Mouse (Mus musculus) midbrain, embryonic 11.5 days (tissue): ENCODE measurements at regions not wholly inside any gene's neighbourhood (a gene's known extent, or its start where the extent isn't known, plus 50 kb on each side); places are given as distances from the start of the nearest gene placed in this dataset.

Experiments used
- ATAC-seq: fragments of 200-750 bp; cut with Nextera tagmentation; 2 replicates; pipeline ENCODE4 v1.8.0; 2017; ENCODE audit warnings: moderate TSS enrichment, moderate library complexity; ENCODE audit not compliant: low FRiP score
- DNase-seq: peaks from one replicate; pipeline ENCODE4 v3.0.0; 2015; ENCODE audit warnings: low spot score; ENCODE audit errors: missing footprints
- H3K27ac ChIP-seq: fragments of 300-500 bp; sonication (generic); 2 replicates; pipeline ENCODE4 v1.5.1; 2014; ENCODE audit warnings: low read depth, low read length
- H3K27me3 ChIP-seq: fragments of 300-500 bp; sonication (generic); 2 replicates; pipeline ENCODE4 v1.6.1; 2014; ENCODE audit warnings: mild to moderate bottlenecking, low read length, moderate library complexity, mixed read lengths; ENCODE audit not compliant: control insufficient read depth, insufficient read depth
- H3K36me3 ChIP-seq: fragments of 300-500 bp; sonication (generic); 2 replicates; pipeline ENCODE4 v1.6.1; 2014; ENCODE audit warnings: mild to moderate bottlenecking, low read length, moderate library complexity, mixed read lengths; ENCODE audit not compliant: control insufficient read depth, insufficient read depth
- H3K4me1 ChIP-seq: fragments of 300-500 bp; sonication (generic); 2 replicates; pipeline ENCODE4 v1.6.1; 2014; ENCODE audit warnings: low read length; ENCODE audit not compliant: control insufficient read depth, insufficient read depth
- H3K4me2 ChIP-seq: fragments of 300-500 bp; sonication (generic); 2 replicates; pipeline ENCODE4 v1.6.1; 2014; ENCODE audit warnings: mild to moderate bottlenecking, moderate library complexity
- H3K4me3 ChIP-seq: fragments of 300-500 bp; sonication (generic); 2 replicates; pipeline ENCODE4 v1.5.1; 2014; ENCODE audit warnings: low read depth, low read length
- H3K9ac ChIP-seq: fragments of 300-500 bp; sonication (generic); 2 replicates; pipeline ENCODE4 v1.6.1; 2014; ENCODE audit warnings: low read length
- H3K9me3 ChIP-seq: fragments of 300-500 bp; sonication (generic); 2 replicates; pipeline ENCODE4 v1.6.1; 2016; ENCODE audit warnings: low read length; ENCODE audit not compliant: control insufficient read depth
- WGBS: fragments of 180-500 bp; shearing (Covaris S2); extraction: QIAGEN DNeasy Blood & Tissue Kit; methylation state at CpG from one replicate; pipeline ENCODE4 v1.1.7; 2014; 5-methylcytosine and 5-hydroxymethylcytosine counted together

DNA sequence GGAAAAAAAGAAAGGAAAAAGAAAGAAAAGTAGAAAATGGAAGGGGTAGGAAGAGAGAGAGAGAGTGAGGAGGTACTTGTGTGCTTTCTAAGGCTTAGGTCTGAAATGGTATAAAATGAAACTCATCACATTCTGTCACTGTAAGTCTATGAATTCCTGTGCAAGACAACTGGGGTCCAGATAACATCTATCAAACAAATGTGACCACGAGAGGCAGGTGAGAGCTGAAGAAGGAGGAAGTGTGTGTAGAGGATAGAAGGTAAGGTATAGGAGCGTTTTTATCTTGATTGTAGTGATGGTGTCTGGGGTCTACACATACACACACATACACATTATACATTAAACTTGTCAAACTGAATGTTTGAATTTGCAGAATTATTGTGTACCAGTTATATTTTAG, 51.0 kb upstream of the Znrf2 start:
- Histone ChIP-seq H3K4me1 (no peaks in the 10 kb centered on the region), H3K4me3 (no peak overlapping the region), H3K9ac (no peak overlapping the region), H3K27ac (no peak overlapping the region), H3K4me2 (no peak overlapping the region), H3K27me3 (no peaks in the 10 kb centered on the region), H3K36me3 (no peaks in the 10 kb centered on the region), H3K9me3 (no peaks in the 10 kb centered on the region)
- DNase-seq: peak; percentile 17
- WGBS: 86% methylated on average over 2 of the region's 2 CpGs
- ATAC-seq: no peak

DNA sequence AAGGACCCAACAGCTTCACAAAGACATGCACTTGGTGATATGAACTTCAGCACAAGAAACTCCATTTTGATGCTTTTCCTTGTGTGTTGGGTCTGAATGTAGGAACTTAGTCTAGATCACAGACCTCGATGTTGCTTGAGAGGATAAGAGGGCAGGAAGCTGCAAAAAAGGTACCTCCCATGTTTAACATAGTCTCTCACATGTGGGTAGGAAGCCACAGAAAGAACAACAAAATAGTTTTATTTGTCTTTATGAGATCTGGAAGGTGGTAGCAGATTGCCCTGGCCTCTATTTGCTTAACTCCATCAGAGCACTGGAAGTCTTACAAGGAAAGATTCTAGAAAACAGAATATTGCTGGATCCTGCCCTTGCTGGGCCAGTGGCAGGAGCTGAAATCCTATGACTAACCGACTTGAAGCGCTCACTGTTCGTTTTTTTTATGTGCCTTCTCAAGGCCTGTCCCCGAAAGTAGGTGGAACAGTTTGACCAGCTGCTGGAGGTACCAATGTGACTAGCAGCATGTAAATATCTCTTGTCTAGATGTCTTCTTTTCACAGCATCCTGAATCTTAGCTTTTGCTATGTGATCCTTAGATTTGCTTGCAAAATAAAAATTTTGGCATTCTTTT, 50.1 kb upstream of the Znrf2 start:
- Histone ChIP-seq H3K9me3 (no peaks in the 10 kb centered on the region), H3K27ac (no peak overlapping the region), H3K4me1 (no peaks in the 10 kb centered on the region), H3K4me2 (no peak overlapping the region), H3K27me3 (no peaks in the 10 kb centered on the region), H3K4me3 (no peak overlapping the region), H3K36me3 (no peaks in the 10 kb centered on the region), H3K9ac (no peak overlapping the region)
- ATAC-seq (no peak), DNase-seq (peak; percentile 53)
- 81% methylated on average over 5 of the region's 5 CpGs for WGBS
